Mouse (Mus musculus) monocyte, adult 2 months (primary cell): ENCODE data around the gene Dexi.

Source experiments
- DNase-seq, 2 experiments: peaks; one replicate each; pipeline ENCODE4 v3.0.0; 2022; ENCODE audit warnings: low spot score in 2 of 2, low read depth in 1 of 2

The Dexi gene

GRCm38 (mm10) chr16:10542698-10543365 lies at the start of gene Dexi:
Dexi (minus strand) TSS chr16:10543054.
- DNase-seq = peak; percentile 78 to 86

GRCm38 (mm10) chr16:10586546-10586945 lies 43.7 kb upstream of the Dexi start:
- DNase-seq = no peak

DNA sequence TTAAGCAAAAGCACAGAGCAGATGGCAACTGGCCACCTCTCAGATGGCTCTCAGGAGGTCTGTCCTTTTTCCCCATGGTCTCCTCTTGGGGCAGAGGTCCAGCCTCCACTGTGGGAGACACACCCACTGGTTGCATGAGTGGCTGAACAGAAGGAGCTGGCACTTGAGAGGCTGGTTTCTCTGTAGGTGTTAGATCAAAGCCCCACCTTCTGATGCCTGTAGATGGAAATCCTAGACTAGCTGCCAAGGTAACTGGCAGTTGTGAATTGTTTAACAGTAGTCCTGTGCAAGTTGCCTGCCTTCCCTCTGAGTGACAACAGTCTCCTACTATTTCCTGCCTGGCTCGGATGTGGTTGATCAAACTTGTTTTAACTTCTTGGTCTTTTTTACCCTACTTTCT lies 42.3 kb upstream of the Dexi start:
- no peak for DNase-seq

- no peak for DNase-seq
Observed at GRCm38 (mm10) chr16:10581234-10581898, 38.5 kb upstream of the Dexi start.

GRCm38 (mm10) chr16:10578376-10578775 lies 35.5 kb upstream of the Dexi start:
- no peak for DNase-seq

- DNase-seq = no peak
Observed at GRCm38 (mm10) chr16:10577548-10577947, 34.7 kb upstream of the Dexi start.

GRCm38 (mm10) chr16:10575915-10576314 lies 33.1 kb upstream of the Dexi start:
- no peak for DNase-seq

- no peak for DNase-seq
Observed at GRCm38 (mm10) chr16:10574936-10575335, 32.1 kb upstream of the Dexi start.

DNA sequence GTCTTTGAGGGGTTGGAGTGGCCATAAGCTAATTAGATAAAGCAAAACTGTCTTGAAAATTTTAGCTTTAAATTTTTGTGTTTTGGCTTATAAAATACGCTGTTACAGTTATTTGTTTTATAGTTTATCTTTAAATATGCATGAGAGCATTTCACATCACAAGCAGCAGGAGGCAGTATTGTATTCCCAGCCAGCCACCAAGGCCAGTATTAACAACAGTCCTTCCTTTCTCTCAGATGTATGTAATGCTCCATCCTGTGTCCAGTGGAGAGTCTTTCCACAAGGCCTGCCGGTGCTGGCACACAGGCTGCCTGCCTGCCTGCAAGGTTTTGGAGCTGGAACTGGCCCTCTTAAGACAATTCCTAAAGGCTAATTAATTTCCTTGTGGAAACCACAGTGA lies 29.0 kb upstream of the Dexi start:
- DNase-seq = no peak

GRCm38 (mm10) chr16:10570708-10571107 lies 27.9 kb upstream of the Dexi start:
- DNase-seq = no peak

- no peak for DNase-seq
Observed at GRCm38 (mm10) chr16:10569809-10570395, 27.0 kb upstream of the Dexi start.

DNA sequence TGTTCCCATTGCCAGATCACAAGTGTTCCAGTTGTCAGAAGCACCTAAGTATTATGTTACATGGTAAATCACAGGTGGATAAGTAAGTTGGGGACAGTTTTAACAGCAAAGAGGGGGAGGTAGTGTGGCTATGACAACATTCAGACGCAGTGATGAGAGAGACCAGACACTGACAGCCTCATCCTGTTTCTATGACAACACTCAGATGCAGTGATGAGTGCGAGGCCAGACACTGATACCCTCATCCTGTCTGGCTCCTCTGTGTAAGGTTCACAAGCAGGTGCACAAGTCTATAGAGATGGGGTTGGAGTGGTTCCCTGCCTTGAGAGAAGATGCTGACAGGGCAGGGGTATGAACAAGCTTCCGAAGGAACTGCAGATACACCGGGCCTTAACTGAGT lies 24.3 kb upstream of the Dexi start:
- no peak for DNase-seq

- DNase-seq = peak in 1 of 2 experiments; percentile 37
Observed at GRCm38 (mm10) chr16:10565278-10565885, 22.5 kb upstream of the Dexi start.

GRCm38 (mm10) chr16:10559991-10560390 lies 17.1 kb upstream of the Dexi start:
- no peak for DNase-seq

DNA sequence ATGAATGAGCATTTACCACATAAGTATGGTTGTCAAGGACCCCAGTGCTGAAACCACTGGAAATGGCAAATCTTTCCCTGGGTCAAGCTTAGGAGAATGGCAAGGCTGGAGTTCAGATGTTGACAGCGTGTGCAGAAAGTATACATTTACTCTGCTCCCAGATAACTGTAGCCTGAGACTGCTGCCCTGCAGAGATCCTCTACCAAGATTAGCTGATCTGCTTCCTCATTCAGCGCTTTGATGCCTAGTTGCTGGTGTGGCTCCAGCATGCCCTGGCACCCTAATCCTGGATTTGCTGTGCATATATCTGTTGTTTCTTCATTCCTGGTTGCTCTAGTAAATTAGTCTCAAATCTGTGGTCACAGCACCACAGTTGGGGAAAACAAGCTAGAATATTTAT lies 11.0 kb upstream of the Dexi start:
- DNase-seq = no peak

DNA sequence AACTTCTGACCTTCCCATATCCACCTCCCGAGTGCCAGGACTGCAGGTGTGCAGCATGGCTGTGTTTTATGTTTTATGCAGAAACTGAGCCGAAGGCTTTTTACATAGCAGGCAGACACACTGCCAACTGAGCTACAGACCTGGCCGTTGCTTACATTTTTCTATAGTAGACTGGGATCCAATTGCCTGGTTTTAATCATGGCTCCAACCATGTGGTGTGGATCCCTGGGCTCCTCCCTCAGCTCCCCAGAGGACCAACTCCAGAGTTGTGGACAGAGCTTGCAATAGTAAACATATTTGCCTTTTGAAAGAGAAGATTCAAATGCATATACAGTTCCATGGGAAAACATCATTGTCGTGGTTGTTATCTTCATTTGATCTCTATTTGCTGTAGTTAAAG lies 8.7 kb upstream of the Dexi start:
- DNase-seq = no peak

DNA sequence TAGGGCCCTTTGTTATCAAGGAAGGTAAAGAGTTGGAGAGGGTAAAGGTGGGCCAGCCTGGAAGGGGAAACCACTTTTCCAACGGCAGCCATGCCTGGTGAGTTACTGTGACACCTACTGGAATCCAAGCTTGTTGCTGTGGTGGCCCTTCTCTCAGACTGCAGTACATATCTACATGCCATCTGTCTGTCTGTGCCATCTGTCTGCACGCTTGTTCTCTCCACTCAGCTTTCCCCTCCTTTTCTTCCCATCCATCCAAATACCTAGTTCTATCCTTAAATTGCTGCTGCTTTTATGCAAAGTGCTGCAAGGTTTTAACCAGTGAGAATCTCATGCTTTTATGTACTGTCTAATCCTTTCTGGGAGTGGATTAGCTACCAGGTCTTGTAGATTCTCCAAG lies 6.7 kb upstream of the Dexi start:
- no peak for DNase-seq

DNA sequence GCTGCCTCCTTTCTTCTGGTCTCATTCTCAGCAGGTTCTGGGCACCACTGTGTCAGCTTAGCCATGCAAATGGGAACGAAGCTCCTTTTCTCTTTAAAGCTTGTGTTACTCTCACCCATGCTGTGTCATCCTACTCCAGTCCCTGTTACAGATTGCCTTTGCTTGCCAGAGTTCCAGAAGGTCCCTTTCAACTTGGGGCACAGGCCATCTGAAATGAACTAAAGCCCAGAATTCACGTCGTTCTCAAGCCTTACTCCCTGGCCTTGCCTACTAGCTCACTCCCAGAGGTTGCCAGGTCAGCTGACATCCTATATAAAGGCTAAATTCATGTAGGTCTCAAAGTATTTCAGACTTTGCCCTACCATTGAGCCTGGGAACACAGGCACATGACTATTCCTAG lies 6.1 kb upstream of the Dexi start:
- DNase-seq = no peak

DNA sequence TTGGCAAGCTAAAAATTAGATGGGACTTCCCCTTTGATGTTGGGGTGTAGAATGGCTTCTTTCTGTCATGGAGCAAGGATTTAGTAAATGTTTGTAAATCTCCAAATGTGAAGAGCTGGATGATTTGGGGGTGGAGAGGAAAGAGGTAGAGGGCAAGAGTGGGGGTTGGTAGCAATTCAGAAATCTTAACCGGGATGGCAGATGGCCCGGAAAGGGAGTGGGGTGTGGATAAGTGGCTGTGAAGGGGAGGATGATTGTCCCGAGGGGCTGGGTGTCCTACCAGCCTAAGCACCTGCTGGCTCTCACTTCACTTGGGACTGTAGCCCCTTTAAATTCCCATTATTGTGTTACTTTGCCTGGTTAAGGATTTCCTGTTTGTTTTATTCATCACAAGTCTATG lies 4.0 kb upstream of the Dexi start:
- no peak for DNase-seq

GRCm38 (mm10) chr16:10544995-10545622 lies 2.3 kb upstream of the Dexi start, which contains the start of gene Clec16a:
Clec16a (plus strand) TSS chr16:10545339.
- peak; percentile 86 to 91 for DNase-seq

DNA sequence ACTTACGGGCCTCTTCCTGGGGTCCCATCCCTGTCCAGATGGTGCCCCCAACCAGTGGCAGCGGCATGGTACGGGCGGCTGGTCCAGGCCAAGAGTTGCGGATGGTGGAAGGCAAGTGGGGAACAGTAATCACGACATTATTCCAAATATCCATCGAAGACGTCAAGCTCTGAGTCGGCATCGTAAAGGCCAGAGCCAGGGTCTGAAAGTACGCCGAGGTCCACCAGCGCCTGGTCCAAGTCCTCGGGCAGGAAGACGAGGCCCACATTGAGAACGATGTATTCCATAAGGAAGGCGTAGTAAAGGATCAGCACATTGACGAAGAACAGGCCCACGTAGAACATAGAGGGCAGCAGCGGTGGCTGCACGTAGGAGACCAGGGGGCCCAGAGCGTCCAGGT lies 588 bp downstream of the Dexi start:
- DNase-seq = no peak

DNA sequence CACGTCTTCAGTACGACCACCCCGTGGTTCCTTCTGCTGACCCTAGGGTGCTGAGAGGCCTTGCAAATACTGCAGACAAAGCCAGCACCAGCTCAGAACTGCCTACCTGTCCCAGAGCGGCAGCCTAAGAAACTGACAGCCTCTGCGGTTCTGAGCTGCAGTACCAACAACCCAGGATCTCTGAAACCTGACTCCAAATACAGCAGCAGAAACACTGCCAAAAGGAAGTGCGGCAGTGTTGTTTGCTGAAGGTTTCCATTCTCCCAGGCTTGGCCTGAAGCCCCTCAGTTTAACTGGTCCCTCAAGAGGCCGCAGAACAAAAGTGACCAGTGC lies 1.3 kb downstream of the Dexi start:
- no peak for DNase-seq
